Mouse (Mus musculus): ENCODE measurements at regions not wholly inside any gene's neighbourhood (a gene's known extent, or its start where the extent isn't known, plus 50 kb on each side); places are given as distances from the start of the nearest gene placed in this dataset.

- DNase-seq = no peak
These were observed 147.8 kb downstream of the Cdc5l start for GRCm38 (mm10) chr17:45285621-45286189.

- DNase-seq = no peak
These were observed 152.0 kb downstream of the Cdc5l start for GRCm38 (mm10) chr17:45281554-45281953.

GRCm38 (mm10) chr17:45279811-45280205, 153.7 kb downstream of the Cdc5l start:
- DNase-seq = no peak

DNA sequence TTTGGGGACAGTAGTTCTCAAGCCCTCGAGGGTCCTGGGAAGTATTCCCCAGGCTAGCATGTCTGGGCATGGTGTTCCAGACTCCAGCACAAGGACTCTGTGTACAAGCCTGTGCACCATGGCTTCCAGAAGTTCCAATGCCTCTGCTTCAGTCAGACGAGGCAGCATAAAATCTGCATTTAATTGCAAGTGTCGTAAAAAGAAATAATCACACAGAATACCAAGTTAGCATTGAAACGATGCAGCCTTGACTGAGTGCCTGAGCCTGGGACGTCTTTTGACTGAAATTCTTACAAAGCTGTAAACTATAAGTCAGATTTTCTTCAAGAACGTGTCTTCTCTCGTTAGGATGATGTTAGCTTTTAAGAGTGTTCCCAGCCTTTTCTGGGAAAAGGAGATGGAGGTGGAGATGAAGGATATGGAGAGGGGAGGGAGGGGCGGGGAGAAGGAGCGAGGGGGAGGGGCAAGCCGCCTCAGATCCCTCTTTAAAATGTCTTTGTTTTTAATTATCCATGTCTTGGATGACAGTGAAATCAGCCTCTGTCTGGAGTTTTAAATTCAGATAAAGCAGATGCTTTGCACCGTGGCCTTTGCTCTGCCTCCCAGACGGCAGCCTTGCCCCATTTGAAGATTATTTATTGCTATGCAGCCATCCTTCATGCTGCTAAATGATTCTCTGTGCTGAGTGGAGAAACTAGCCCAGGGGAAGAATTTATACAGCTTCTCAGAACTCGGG, 154.3 kb downstream of the Cdc5l start:
- DNase-seq = no peak

DNA sequence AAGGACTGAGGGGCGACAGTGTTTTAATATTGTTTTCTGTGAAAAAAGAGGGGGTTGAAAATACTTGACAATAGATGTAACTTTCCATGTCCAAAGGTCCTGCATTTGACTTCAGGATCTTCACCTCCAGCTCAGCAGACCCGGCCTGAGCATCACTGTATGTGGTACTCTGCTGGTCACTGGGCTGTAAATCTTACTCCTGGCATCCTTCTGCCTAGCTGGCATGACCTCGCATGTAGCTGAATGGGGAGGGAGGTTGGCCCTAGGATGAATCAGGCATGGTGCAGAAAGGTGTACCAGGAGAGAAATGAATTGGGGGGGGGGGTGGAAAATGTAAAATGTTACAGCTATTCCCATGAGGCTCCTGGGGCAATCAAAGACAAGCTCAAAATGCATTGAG, 156.0 kb downstream of the Cdc5l start:
- DNase-seq = peak; percentile 63 to 72

- peak; percentile 61 to 64 for DNase-seq
These were observed 156.7 kb downstream of the Cdc5l start for GRCm38 (mm10) chr17:45276686-45277405.

DNA sequence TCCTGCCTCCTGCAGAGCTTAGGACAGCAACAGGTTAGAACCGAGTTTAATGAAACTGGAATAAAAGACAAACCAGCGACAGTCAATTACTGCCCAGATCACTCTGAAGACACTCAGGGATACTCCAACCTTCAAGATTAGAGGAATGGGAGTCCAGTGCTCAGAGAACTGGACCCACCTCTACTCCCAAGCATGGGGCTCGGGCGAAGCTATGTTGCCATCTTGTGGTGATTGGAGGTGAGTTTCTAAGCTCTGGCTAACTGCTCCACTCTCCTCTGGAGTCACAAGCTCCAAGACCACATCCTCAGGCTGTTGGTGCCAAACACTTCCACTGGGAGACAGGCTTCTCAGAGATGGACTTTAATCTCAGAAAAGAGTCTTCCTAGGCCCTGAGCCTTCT, 158.6 kb downstream of the Cdc5l start:
- no peak for DNase-seq

DNA sequence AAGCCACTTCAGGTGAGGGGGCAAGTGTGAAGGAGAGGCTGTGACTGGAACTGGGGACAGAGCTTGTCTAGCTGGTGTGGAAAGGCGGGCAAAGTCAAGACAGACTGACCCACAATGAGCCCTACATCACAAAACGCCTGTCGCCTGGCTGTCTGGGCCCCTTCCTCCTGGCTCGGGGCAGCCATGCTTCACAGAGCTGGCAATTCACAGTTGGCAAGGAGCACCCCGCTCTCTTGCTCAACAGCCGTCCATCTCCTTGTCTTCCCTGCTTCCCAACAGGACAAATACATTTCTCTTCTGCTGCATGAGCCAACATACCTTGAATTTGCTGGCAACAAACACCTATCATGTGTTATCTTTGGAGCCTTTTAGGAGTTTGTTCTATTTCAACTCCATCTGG, 166.8 kb downstream of the Cdc5l start:
- DNase-seq = no peak

GRCm38 (mm10) chr17:45265587-45265986, 167.9 kb downstream of the Cdc5l start:
- DNase-seq = no peak

DNA sequence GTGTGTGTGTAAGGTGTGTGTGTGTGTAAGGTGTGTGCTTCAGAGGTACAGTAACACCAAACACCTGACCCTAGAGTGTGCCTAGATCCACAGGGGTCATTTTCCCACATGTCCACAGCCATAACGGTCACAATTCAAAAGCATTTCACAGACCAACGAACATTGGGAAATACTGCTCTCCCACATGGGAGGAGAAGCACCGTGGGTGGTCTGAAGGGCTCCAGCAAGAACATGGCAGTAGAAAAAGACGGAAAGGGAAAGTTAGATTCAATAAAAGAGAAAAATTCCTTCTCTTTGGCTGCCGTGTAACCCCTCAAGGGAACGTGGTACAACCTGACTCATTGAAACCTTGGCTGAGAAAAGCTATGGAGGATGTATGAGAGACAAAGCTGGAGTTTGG, 169.1 kb downstream of the Cdc5l start:
- no peak for DNase-seq

- DNase-seq = no peak
These were observed 173.1 kb downstream of the Cdc5l start for GRCm38 (mm10) chr17:45260421-45260820.

DNA sequence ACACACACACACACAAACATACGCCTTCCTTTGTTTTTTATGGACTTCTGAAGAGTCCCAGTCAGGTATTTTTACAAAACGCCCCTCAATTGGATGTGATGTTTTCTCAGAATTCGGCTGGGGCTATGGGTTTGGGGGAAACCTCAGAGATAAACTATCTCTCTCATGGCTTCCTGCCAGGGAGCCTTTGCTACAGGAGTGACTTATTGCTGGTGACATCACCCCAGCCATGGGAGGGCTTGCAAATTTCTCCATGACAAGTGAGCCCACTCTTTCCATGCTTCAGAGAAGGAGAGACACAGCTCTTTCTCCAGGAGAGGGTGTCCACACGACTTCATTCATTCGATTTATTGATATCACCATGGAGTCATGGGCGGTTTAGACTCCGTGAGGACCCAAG, 175.5 kb downstream of the Cdc5l start:
- no peak for DNase-seq

- DNase-seq = no peak
These were observed 180.8 kb downstream of the Cdc5l start for GRCm38 (mm10) chr17:45252593-45253230.

GRCm38 (mm10) chr17:45251034-45251730, 182.4 kb downstream of the Cdc5l start:
- peak; percentile 79 to 88 for DNase-seq

DNA sequence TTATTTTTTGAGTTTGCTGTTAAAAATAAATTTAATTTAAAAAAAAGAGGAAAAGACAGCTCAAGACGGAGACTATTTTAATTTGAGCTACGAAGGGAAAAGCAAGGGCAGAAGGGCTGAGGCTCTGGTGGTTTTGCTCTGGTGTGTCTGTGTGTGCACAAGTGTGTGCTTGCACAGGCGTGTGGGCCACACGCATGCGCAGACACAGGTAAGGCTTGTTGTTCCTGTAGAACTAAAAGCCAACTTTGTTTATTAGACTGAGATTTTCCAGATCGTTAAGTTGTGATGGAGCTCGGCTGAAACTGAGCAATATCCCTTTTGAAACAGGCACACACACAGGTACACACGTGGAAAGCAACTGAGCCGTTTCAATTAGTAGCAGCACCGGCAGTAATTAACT, 183.1 kb downstream of the Cdc5l start:
- DNase-seq = no peak

DNA sequence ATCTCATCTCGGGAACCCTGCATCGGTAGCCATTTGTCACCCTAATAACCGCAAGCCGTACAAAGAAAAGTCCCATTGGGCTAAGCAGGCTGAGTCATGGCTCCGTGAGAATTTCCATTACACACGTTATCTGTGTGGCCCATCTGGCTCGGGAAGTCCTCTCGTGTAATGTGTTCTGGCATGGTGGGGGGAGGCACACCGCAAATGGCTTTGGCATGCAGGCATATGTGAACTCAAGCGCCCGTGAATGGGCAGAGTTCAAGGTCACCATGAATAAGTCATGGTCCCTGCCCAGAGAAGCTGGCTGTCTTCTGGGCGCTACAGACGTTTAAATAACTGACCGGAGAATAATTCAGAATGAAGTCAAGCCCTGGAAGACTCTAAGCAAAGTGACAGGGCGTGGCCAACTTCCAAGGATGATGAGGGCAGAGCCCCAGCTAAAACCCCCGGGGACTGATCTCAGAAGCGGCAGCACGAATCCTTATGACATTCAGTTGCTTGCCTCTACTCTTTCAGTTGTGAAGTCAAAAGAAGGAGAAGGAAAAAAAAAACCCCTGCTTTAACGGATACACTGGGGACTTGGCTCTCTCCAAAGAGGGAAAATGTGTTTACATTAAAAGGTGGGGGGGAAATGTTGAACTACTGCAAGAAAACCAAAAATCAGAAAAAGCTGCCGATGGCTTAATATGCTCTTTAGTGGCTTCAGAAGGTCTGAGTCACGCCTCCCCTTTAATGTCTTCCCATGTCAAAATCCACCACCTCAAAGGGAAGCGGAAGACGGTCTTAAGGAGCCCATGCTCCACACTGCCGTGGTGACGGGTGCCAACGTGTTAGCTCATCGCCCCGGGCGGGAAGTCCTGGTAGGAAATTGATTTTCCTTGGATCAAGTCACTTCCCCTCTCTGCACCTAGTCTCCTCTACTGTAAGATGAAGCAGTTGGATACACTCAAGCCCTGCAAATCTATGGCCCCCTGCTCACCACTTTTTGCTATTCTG, 186.1 kb downstream of the Cdc5l start:
- peak in 1 of 2 experiments; percentile 27 for DNase-seq

DNA sequence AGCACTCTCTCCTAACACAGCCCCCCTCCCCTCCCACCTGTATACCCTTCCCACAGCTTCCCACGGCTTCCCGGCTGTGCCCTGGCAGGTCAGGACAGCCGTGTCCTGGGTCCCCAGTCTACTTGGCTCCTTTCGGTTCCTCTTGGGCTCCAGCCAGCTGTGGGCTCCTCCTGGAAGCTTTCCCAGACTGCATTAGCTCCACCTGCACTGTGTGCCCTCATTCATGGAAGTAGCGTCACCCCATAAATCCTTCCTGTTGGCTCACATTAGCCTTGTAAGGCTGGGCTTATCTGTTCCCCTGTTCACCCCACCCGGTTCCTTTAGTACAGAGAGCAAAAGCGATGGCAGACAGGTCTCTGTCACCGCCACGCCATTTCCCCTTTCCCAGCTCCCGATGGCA, 188.7 kb downstream of the Cdc5l start:
- peak; percentile 42 to 51 for DNase-seq

GRCm38 (mm10) chr17:45243103-45243502, 190.4 kb downstream of the Cdc5l start:
- no peak for DNase-seq

DNA sequence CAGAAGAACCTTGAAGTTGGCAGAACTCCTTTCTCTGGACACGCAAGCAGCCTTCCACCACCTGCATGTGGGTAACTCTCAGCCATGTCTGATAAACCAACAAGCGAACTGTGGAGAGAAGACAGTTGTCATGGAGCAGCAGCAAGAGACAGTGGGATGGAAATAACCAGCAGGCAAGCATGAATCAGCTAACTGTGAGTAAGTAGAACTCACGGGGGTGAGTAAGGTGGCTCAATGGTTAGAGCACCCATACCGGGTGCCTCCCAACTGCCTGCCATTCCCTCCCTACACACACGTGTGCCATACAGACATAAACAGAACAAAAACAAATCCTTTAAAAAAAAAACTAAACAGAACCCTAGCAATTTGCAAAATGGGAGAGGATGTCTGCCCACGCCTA, 191.5 kb downstream of the Cdc5l start:
- no peak for DNase-seq

DNA sequence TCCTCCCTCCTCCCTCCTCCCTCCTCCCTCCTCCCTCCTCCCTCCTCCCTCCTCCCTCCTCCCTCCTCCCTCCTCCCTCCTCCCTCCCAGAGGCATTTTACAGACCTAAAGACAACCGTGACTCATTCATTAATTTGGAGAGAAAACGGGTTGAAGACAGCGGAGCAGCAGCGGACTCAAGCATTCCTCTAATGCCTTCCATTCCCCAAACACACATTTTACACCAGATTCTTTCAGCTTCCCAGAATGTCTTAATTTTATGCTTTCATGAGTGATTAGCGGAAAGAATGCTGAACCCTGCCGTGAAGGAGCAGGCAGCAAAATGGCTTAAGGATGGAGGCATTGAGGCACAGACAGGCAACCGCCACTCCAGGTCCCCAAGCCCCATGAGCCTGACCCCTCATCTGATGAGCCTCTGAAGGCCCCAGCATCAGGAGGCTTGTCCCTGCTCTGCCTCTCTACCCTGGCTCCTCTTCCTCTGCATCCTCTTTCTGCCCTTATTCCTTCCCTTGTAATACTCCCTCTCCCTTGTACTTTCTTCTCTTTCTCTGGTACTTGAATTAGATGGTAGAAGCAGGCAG, 192.5 kb downstream of the Cdc5l start:
- no peak for DNase-seq

DNA sequence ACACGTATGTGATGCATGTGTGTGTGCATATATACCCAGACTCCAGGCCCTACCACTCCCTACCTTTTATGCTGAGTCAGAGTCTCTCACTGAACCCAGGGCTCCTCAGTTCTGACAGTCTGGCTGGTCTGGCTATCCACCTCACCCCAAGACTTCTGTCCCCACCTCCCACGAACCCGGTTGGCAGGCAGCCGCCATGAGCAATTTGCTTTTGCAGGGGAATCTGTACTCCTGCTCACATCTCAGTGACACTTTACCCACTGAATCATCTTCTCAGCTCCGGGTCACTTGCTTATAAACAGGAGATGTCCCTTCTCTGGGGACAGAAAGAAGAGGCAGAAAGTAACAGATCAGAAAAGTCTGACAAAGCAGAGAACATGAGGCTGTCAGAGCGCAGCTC, 193.0 kb downstream of the Cdc5l start:
- peak in 1 of 2 experiments; percentile 26 for DNase-seq

Data from cerebellum, postnatal 25 days (tissue).